Mouse (Mus musculus) kidney, embryonic 14.5 days (tissue): ENCODE data around the gene Trim31. TPM values are rescaled to one million over a fixed set of nuclear protein-coding genes. Genes with fewer than 3 reads are reported as not detected.

ENCODE experiments used
- ATAC-seq: fragments of 200-750 bp; cut with Nextera tagmentation; 2 replicates; pipeline ENCODE4 v1.8.0; 2017; ENCODE audit warnings: moderate number of reproducible peaks, mild to moderate bottlenecking, moderate TSS enrichment, moderate library complexity; ENCODE audit not compliant: low FRiP score, low TSS enrichment
- H3K27ac ChIP-seq: fragments of 300-500 bp; sonication (generic); 2 replicates; pipeline ENCODE4 v1.5.1; 2014; ENCODE audit warnings: low read depth, mild to moderate bottlenecking, low read length, moderate library complexity, mixed read lengths
- H3K27me3 ChIP-seq: fragments of 300-500 bp; sonication (generic); 2 replicates; pipeline ENCODE4 v1.6.1; 2014; ENCODE audit warnings: mild to moderate bottlenecking, low read length; ENCODE audit not compliant: control insufficient read depth, insufficient read depth
- H3K36me3 ChIP-seq: fragments of 300-500 bp; sonication (generic); 2 replicates; pipeline ENCODE4 v1.6.1; 2014; ENCODE audit warnings: low read length, mixed read lengths; ENCODE audit not compliant: control insufficient read depth, insufficient read depth
- H3K4me1 ChIP-seq: fragments of 300-500 bp; sonication (generic); 2 replicates; pipeline ENCODE4 v1.6.1; 2014; ENCODE audit warnings: low read length, mixed read lengths; ENCODE audit not compliant: control insufficient read depth, insufficient read depth
- H3K4me2 ChIP-seq: fragments of 300-500 bp; sonication (generic); replicated peaks from 2 replicates; pipeline ENCODE4 v1.6.1; 2014; ENCODE audit warnings: low read depth, mild to moderate bottlenecking, low read length
- H3K4me3 ChIP-seq: fragments of 300-500 bp; sonication (generic); 2 replicates; pipeline ENCODE4 v1.5.1; 2014; ENCODE audit warnings: mild to moderate bottlenecking, low read length
- H3K9ac ChIP-seq: fragments of 300-500 bp; sonication (generic); 2 replicates; pipeline ENCODE4 v1.6.1; 2014; ENCODE audit warnings: low read depth, mild to moderate bottlenecking, low read length, moderate library complexity
- H3K9me3 ChIP-seq: fragments of 300-500 bp; sonication (generic); 2 replicates; pipeline ENCODE4 v1.6.1; 2016; ENCODE audit warnings: low read length; ENCODE audit not compliant: control insufficient read depth
- WGBS: fragments of 180-500 bp; shearing (Covaris S2); extraction: QIAGEN DNeasy Blood & Tissue Kit; methylation state at CpG from one replicate; pipeline ENCODE4 v1.1.7; 2014; 5-methylcytosine and 5-hydroxymethylcytosine counted together
- polyA plus RNA-seq: library from polyadenylated mRNA; unstranded; fragments of >200 nt; fragmentation: Nextera tagmentation; extraction: Ambion mirVana; gene quantifications from 2 replicates; pipeline ENCODE4 v1.2.1, GENCODE M21; 2014

The Trim31 gene
- polyA plus RNA-seq, 1 experiment from 2014 or later: not detected

DNA sequence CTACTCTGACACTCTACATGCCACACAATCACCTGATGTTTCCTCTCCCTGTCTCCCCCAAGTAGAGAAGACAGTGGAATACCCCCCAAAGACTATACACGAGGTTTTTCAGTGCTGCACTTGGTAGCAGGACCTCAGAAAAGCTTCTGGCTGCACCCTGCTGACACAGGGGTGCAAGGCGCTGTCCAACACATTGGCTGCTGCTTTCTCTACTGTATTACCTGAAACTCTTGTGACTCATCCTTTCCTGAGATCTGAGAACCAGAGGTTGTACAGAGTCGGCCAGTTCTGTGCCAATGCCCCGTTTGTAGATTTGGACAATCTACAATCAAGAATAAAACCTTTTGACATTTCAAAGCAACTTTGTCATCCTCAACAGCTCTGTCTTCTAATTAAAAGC is 11.9 kb downstream of the Trim31 start:
- WGBS: 59% methylated on average over 4 of the region's 4 CpGs
- Histone ChIP-seq H3K4me2 (no peak overlapping the region), H3K27me3 (no peaks in the 10 kb centered on the region), H3K4me3 (no peak overlapping the region), H3K36me3 (no peaks in the 10 kb centered on the region), H3K4me1 (no peaks in the 10 kb centered on the region), H3K27ac (no peak overlapping the region), H3K9ac (no peak overlapping the region), H3K9me3 (no peaks in the 10 kb centered on the region)
- no peak for ATAC-seq

DNA sequence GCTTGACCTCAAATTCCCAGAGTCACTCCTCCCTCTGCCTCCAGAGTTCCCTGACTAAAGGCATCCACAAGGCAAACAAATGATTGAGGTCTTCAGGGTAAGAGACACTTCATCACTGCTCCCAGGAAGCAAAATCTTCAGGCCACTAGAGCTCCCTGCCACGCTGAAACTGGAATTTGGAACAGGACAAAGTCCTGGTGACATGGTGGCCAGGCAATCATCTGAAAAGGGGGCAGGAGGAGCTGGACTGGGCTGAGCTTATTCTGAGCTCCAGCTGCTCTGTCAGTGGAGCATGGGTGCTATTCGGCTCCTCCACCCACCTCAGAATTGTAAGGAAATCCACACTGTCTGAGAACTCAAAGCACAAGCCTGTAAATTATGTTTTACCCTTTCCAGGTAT is 14.1 kb downstream of the Trim31 start:
- Histone ChIP-seq H3K9me3 (no peaks in the 10 kb centered on the region), H3K27me3 (no peaks in the 10 kb centered on the region), H3K4me2 (no peak overlapping the region), H3K36me3 (no peaks in the 10 kb centered on the region), H3K9ac (no peak overlapping the region), H3K4me1 (no peaks in the 10 kb centered on the region), H3K4me3 (no peak overlapping the region), H3K27ac (no peak overlapping the region)
- 65% methylated on average over 2 of the region's 2 CpGs for WGBS
- ATAC-seq: no peak

DNA sequence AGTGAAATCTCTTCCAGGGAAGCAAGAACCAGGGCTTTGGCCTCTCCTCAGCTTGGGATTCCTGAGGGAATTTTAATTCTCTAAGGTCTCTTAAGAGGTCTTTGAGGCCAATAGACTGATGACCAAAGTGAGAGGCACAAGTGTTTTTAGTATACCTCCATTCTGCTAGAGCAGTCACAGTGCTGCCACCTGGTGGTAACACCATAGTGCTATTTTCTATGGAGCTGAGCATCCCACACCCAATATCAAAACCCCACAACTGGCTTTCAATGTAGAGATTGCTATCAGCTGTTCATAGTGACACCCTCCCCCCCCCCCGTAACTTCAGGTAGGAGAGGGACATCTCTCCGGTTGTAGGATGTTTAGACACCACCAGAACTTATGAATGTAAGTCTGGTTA is 16.2 kb downstream of the Trim31 start:
- no peak overlapping the region for H3K27ac ChIP-seq
- 15% methylated on average over 2 of the region's 2 CpGs for WGBS
- H3K9ac ChIP-seq: no peak overlapping the region
- no peaks in the 10 kb centered on the region for H3K9me3 ChIP-seq
- H3K4me3 ChIP-seq: no peak overlapping the region
- H3K4me2 ChIP-seq: no peak overlapping the region
- no peaks in the 10 kb centered on the region for H3K4me1 ChIP-seq
- H3K27me3 ChIP-seq: no peaks in the 10 kb centered on the region
- ATAC-seq: no peak
- H3K36me3 ChIP-seq: no peaks in the 10 kb centered on the region

DNA sequence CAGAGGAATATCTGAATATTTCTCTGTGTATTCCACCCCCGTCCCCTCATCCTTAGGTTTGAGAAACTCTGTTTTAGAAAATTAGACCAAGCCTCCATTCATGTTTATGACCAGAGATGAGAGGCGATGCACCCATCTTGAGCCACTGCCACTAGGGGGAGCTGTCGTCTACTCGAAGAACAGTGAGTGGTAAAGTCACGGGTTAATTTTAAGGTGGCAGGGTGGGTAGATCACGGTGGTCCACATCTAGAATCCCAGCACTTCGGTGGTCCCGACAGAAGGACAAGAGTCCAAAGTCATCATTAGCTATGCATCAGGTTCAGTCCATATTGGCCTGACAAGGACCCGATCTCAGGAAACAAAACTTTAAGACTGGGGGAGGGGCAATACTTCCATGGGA is 17.2 kb downstream of the Trim31 start:
- 0 out of 2 replicates have a peak, but pooled peaks have one; percentile 12 for ATAC-seq
- no peaks in the 10 kb centered on the region for H3K9me3 ChIP-seq
- H3K4me1 ChIP-seq: no peaks in the 10 kb centered on the region
- H3K9ac ChIP-seq: no peak overlapping the region
- no peak overlapping the region for H3K27ac ChIP-seq
- WGBS: 11% methylated on average over 9 of the region's 9 CpGs
- H3K36me3 ChIP-seq: no peaks in the 10 kb centered on the region
- no peak overlapping the region for H3K4me3 ChIP-seq
- H3K4me2 ChIP-seq: no peak overlapping the region
- no peaks in the 10 kb centered on the region for H3K27me3 ChIP-seq

DNA sequence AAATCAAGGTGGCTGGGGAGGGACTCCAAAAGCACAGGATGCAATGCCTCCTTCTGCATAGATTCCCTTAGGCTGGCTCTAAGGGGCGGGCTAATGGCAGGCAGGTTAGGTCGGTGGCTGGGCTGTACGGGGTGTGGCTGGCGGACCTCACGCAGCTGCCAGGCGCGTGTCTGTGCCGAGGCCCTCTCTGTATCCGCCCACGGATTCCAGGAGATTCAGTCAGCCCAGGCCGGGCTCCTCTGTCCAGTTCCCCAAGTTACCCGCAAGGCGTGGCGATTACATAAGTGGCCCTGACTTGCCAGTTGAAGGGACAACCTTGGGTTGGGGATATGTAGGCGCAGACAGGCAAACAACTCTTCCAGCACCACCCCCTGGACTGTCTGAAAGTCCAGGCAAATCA is 22.3 kb downstream of the Trim31 start:
- WGBS: 42% methylated on average over 15 of the region's 15 CpGs
- H3K27ac ChIP-seq: no peak overlapping the region
- ATAC-seq: no peak
- H3K36me3 ChIP-seq: no peaks in the 10 kb centered on the region
- H3K4me2 ChIP-seq: no peak overlapping the region
- no peaks in the 10 kb centered on the region for H3K27me3 ChIP-seq
- H3K4me1 ChIP-seq: no peaks in the 10 kb centered on the region
- no peak overlapping the region for H3K9ac ChIP-seq
- H3K9me3 ChIP-seq: no peaks in the 10 kb centered on the region
- no peak overlapping the region for H3K4me3 ChIP-seq

DNA sequence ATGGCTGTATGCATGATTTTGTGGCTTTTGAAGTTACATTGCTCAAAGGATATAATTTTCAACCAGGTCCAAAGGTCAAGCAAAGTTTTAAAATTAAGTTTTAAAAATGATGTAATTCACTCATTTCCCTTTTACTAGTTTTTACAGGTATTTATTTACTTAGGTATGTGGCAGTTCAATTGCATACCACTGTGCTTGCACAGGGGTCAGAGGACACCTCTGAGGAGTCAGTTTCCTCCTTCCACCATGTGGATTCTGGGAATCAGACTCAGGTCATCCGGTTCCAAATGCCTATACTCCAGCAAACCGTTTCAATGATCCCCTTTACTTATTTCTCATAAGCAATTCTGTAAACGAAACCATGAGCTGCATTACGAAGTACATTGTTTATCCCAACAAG is 24.8 kb downstream of the Trim31 start:
- H3K27me3 ChIP-seq: no peaks in the 10 kb centered on the region
- H3K9me3 ChIP-seq: no peaks in the 10 kb centered on the region
- H3K27ac ChIP-seq: no peak overlapping the region
- WGBS: 84% methylated on average over 4 of the region's 4 CpGs
- H3K9ac ChIP-seq: no peak overlapping the region
- H3K4me3 ChIP-seq: no peak overlapping the region
- no peak overlapping the region for H3K4me2 ChIP-seq
- ATAC-seq: no peak
- no peaks in the 10 kb centered on the region for H3K4me1 ChIP-seq
- no peaks in the 10 kb centered on the region for H3K36me3 ChIP-seq

DNA sequence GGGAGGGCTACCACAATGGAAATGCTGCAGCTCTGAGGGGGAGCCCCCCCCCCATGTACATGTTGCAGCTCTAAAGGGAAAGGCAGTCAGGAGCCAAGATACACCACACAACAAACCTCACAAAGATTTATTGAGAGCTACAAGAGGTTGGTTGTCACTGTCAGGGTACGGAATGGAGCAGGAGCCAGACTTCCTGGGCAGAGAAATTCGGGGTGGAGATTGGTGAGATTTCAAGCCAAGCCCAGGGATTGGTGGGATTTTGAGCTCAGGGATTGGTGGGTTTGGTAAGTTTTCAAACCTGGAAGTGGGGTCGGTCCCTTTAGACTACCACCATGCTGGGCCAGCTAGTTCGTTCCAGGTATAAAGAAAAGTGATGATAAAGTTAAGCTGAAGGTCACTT is 25.6 kb downstream of the Trim31 start:
- ATAC-seq: no peak
- Histone ChIP-seq H3K4me2 (no peak overlapping the region), H3K27ac (no peak overlapping the region), H3K27me3 (no peaks in the 10 kb centered on the region), H3K36me3 (no peaks in the 10 kb centered on the region), H3K4me1 (no peaks in the 10 kb centered on the region), H3K4me3 (no peak overlapping the region), H3K9me3 (no peaks in the 10 kb centered on the region), H3K9ac (no peak overlapping the region)
- WGBS: 70% methylated on average over 4 of the region's 4 CpGs

DNA sequence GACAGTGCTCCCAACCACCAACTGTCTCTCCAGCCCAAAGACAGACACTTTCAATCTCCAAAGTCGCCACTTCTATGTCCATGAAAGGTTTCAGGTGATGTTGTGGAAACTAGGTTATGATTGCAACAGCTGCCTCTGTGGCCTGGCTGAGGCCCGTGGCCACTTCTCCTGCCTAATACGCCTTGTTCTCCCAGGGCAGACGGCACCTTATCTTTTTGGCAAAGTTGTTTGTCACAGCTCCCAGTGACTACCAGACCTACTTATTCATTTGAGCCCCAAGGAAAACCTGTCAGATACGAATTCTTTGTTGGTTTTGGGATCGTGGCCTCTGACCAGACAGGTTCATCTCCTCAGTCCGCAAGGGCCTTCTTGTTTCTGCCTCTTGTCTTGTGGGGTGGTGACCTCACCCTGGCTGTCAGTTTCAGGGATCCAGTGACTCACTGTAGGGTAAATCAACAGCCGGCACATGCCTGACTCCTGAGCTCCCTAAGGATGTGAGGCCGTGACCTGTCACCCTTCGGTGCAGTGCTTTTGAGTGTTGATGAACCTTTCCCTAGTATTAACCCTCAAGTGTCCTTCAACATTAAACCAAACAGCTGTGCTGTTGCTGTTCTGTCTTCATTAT is 29.7 kb downstream of the Trim31 start:
- Histone ChIP-seq H3K4me3 (no peak overlapping the region), H3K27ac (no peak overlapping the region), H3K4me1 (no peaks in the 10 kb centered on the region), H3K9ac (no peak overlapping the region), H3K27me3 (no peaks in the 10 kb centered on the region), H3K4me2 (no peak overlapping the region), H3K9me3 (no peaks in the 10 kb centered on the region), H3K36me3 (no peaks in the 10 kb centered on the region)
- WGBS: 46% methylated on average over 10 of the region's 10 CpGs
- ATAC-seq: no peak

DNA sequence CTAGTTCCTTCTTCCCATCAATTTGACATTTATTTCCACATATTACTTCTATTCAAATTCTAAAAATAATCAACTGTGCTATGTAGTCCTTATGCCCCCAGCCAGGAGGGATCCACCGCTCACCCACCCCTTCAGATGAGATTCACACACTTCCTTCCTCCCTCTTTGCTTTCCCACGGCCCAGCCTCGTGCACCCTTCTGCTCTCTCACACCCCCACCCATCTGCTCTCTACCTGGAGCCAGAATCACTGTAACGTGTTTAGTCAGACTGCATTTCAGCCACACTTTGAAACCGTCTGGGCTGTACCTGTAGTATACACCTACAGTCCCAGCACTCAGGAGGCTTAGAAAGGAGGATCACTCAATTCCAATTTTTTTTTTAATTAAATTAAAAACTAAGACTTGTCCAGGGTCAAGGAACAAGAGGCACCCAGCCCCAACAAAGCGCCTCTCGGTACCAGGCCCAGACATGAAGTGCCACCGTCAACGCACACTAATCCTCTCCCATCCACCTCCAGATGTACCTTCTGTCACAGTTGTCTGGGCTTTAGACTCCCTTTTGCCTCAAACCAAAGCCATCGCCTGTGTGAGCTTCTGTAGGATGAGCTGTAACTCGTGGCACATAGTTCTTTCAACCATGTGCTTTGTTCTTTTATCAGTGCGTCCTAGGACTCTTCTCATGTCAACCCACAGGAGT is 31.5 kb downstream of the Trim31 start:
- Histone ChIP-seq H3K9ac (no peak overlapping the region), H3K9me3 (no peaks in the 10 kb centered on the region), H3K27me3 (no peaks in the 10 kb centered on the region), H3K4me2 (no peak overlapping the region), H3K27ac (no peak overlapping the region), H3K4me3 (no peak overlapping the region), H3K4me1 (no peaks in the 10 kb centered on the region), H3K36me3 (no peaks in the 10 kb centered on the region)
- WGBS: 76% methylated on average over 12 of the region's 12 CpGs
- no peak for ATAC-seq
